In the genomic region with DNA sequence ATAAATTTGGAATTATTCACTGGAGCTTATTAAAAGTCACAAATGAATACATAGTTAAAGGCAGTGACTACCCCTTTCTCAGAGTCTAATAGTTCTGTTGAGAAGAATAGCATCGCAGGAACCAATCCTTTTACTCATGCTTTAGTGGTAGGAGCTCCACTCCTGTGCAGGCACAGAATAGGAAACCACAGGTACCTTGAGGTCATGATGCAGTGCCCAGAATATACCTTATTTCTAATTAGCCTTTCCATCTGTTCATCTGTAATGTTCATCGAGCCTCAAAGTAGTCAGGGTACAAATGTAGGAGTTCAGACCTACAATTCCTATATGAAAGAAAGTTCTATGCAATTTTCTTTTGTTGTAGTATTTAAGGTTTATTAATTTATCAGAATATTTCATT, we compare ENCODE assay signal across 18 mouse cellular contexts.
"Had no signal": no experiment of that assay in that cellular context is flagged by ENCODE, and none has a peak within 500 bp of the region (broad histone marks: within the 10 kb centered on the region; RNA-seq: fewer than 3 reads in every experiment).

No protein-coding gene starts in this region.

- H3K4me3 ChIP-seq: midbrain, embryonic 10.5 days; midbrain, embryonic 12.5 days; myocyte; neural tube, embryonic 13.5 days; neural tube, embryonic 15.5 days had no signal

- H3K36me3 ChIP-seq: midbrain, embryonic 10.5 days; midbrain, embryonic 12.5 days; neural tube, embryonic 13.5 days; neural tube, embryonic 15.5 days had no signal

- H3K4me1 ChIP-seq: midbrain, embryonic 10.5 days; midbrain, embryonic 12.5 days; neural tube, embryonic 13.5 days; neural tube, embryonic 15.5 days had no signal

- H3K27ac ChIP-seq: midbrain, embryonic 10.5 days; midbrain, embryonic 12.5 days; neural tube, embryonic 13.5 days; neural tube, embryonic 15.5 days had no signal

- H3K27me3 ChIP-seq: midbrain, embryonic 12.5 days; neural tube, embryonic 13.5 days; neural tube, embryonic 15.5 days had no signal

- DNase-seq: lung, adult 18-20 months; lung, embryonic 14.5 days; lung, postnatal 10 days; lung, postnatal 4 days; midbrain, embryonic 14.5 days; retina, postnatal 1 day; right cerebral cortex, adult 18-20 months; right cerebral cortex, postnatal 25 days; right cerebral cortex, postnatal 4 days; spleen, adult 18-20 months; thymus, adult 18-20 months; thymus, postnatal 25 days; thymus, postnatal 4 days had no signal
